Mouse (Mus musculus): Measurements from ENCODE around the gene Fam69a.

- peak; percentile 43 for TF ChIP-seq POLR2A (IDR thresholded peaks at IDR 0.05; ENCODE audit: low read depth, low read length)
- TF ChIP-seq CTCF (conservative IDR thresholded peaks at IDR 0.05; ENCODE audit: insufficient read depth, insufficient read length, low read depth, low read length), result 0 out of 2 replicates have a peak, but pooled peaks have one; percentile 7
Measured at GRCm38 (mm10) chr5:107868905-107869424, 117.9 kb downstream of the Fam69a start.

Measured in kidney, adult 2 months (tissue).